Mouse (Mus musculus) liver, embryonic 14.5 days (tissue): ENCODE data around the gene Rrbp1. TPM values are rescaled to one million over a fixed set of nuclear protein-coding genes. Genes with fewer than 3 reads are reported as not detected.

ENCODE experiments used
- ATAC-seq: fragments of 200-750 bp; cut with Nextera tagmentation; 2 replicates; pipeline ENCODE4 v1.8.0; 2017; ENCODE audit warnings: moderate number of reproducible peaks, mild to moderate bottlenecking, moderate library complexity; ENCODE audit not compliant: insufficient read depth
- DNase-seq, 3 experiments: peaks; one replicate each; pipeline ENCODE4 v3.0.0-alpha.2; 2012 to 2013; ENCODE audit warnings: low read depth in 3 of 3, low spot score in 3 of 3
- H3K27ac ChIP-seq: fragments of 300-500 bp; sonication (generic); 2 replicates; pipeline ENCODE4 v1.5.1; 2014; ENCODE audit warnings: moderate library complexity, mild to moderate bottlenecking, control low read depth, inconsistent platforms
- H3K27me3 ChIP-seq: fragments of 300-500 bp; sonication (generic); 2 replicates; pipeline ENCODE4 v1.6.1; 2014; ENCODE audit warnings: mild to moderate bottlenecking, low read length, moderate library complexity; ENCODE audit not compliant: control insufficient read depth, insufficient read depth
- H3K36me3 ChIP-seq: fragments of 300-500 bp; sonication (generic); replicated peaks from 2 replicates; pipeline ENCODE4 v1.6.1; 2014; ENCODE audit warnings: low read depth; ENCODE audit not compliant: control insufficient read depth, insufficient read depth
- H3K4me1 ChIP-seq, 2 experiments: fragments of 200-500 bp in 1 of 2; fragments of 300-500 bp in 1 of 2; sonication (generic) in 1 of 2; replicated peaks; 2 replicates each; pipeline ENCODE4 v1.6.1; 2012 to 2014; ENCODE audit warnings: antibody characterized with exemption in 1 of 2, inconsistent platforms in 1 of 2, low read length in 1 of 2; ENCODE audit not compliant: control insufficient read depth in 2 of 2, insufficient read depth in 2 of 2
- H3K4me2 ChIP-seq: fragments of 300-500 bp; sonication (generic); 2 replicates; pipeline ENCODE4 v1.6.1; 2014; ENCODE audit warnings: low read depth, mild to moderate bottlenecking, control low read depth, moderate library complexity
- H3K4me3 ChIP-seq, 2 experiments: fragments of 200-500 bp in 1 of 2; fragments of 300-500 bp in 1 of 2; sonication (generic) in 1 of 2; 2 replicates each; pipeline ENCODE4 v1.5.1; 2012 to 2014; ENCODE audit warnings: low read depth in 2 of 2, low read length in 2 of 2, mild to moderate bottlenecking in 2 of 2, control low read depth in 1 of 2, inconsistent platforms in 1 of 2, moderate library complexity in 1 of 2; ENCODE audit not compliant: insufficient read depth in 1 of 2
- H3K9ac ChIP-seq: fragments of 300-500 bp; sonication (generic); replicated peaks from 2 replicates; pipeline ENCODE4 v1.6.1; 2014; ENCODE audit warnings: mild to moderate bottlenecking, control low read depth, moderate library complexity
- H3K9me3 ChIP-seq: fragments of 300-500 bp; sonication (generic); 2 replicates; pipeline ENCODE4 v1.6.1; 2016; ENCODE audit warnings: low read length, mixed read lengths; ENCODE audit not compliant: control insufficient read depth
- CTCF ChIP-seq: IDR thresholded peaks from 2 replicates; pipeline ENCODE4 v1.5.1; 2016; ENCODE audit warnings: antibody characterized with exemption, low read depth, control low read depth
- EP300 ChIP-seq: IDR thresholded peaks from 2 replicates; pipeline ENCODE4 v1.6.1; 2016; ENCODE audit warnings: antibody characterized with exemption, low read depth
- WGBS: fragments of 180-500 bp; shearing (Covaris S2); extraction: QIAGEN DNeasy Blood & Tissue Kit; methylation state at CpG from one replicate; pipeline ENCODE4 v1.1.7; 2014; ENCODE audit not compliant: insufficient replicate concordance; 5-methylcytosine and 5-hydroxymethylcytosine counted together
- polyA plus RNA-seq, 2 experiments: library from polyadenylated mRNA; depleted of rRNA in 1 of 2; stranded (reverse) in 1 of 2; unstranded in 1 of 2; fragments of >200 nt; fragmentation: Nextera tagmentation in 1 of 2; extraction: Ambion mirVana in 1 of 2; gene quantifications; 2 replicates each; pipeline versions ENCODE4 v1.2.1 to v1.2.3; 2012 to 2014

The Rrbp1 gene
- polyA plus RNA-seq, 2 experiments, result 39.6 to 83.7 TPM

- Histone ChIP-seq H3K4me2 (peak overlapping the region; percentile 88), H3K4me3 (peak overlapping the region; percentile 63 to 84), H3K9me3 (no peaks in the 10 kb centered on the region), H3K27me3 (no peaks in the 10 kb centered on the region; the same call in 1 of the 2 replicates), H3K4me1 (peaks cover 25 to 30% of the 10 kb centered on the region in 2 experiments), H3K36me3 (no peaks in the 10 kb centered on the region), H3K9ac (peak overlapping the region; percentile 68), H3K27ac (peak overlapping the region; percentile 61)
- ATAC-seq (peak; percentile 45), DNase-seq (peak in 2 of 3 experiments; percentile 44 to 62)
- WGBS, result 0% methylated on average over 32 of the region's 32 CpGs
- TF ChIP-seq EP300 (no peak), CTCF (0 out of 2 replicates have a peak, but pooled peaks have one; percentile 15)
Measured at GRCm38 (mm10) chr2:143915600-143916135, 95.4 kb downstream of the Rrbp1 start.

GRCm38 (mm10) chr2:143914760-143915599, 96.1 kb downstream of the Rrbp1 start, which contains the start of gene Dstn:
TSS of gene Dstn (plus strand) at chr2:143915320.
- DNase-seq, result peak; percentile 82 to 88 (median 85)
- WGBS, result under 1% methylated on average over 71 of the region's 71 CpGs
- peak within 1 kb of the TSS; percentile 88 for H3K4me2 ChIP-seq
- 0 out of 2 replicates have a peak, but pooled peaks have one; percentile 26 for TF ChIP-seq EP300
- TF ChIP-seq CTCF, result no peak
- H3K4me3 ChIP-seq, result peak within 1 kb of the TSS; percentile 63 to 84
- H3K27ac ChIP-seq, result peak within 1 kb of the TSS; percentile 61
- peak within 1 kb of the TSS; percentile 68 for H3K9ac ChIP-seq
- peaks cover 28 to 30% of the 10 kb centered on the region in 2 experiments for H3K4me1 ChIP-seq
- no peaks in the 10 kb centered on the region for H3K36me3 ChIP-seq
- no peaks in the 10 kb centered on the region for H3K9me3 ChIP-seq
- no peaks in the 10 kb centered on the region; the same call in 1 of the 2 replicates for H3K27me3 ChIP-seq
- peak; percentile 88 for ATAC-seq

- Histone ChIP-seq H3K27ac (peak overlapping the region; percentile 61), H3K4me2 (peak overlapping the region; percentile 88), H3K4me1 (peaks cover 25 to 30% of the 10 kb centered on the region in 2 experiments), H3K27me3 (no peaks in the 10 kb centered on the region; the same call in 1 of the 2 replicates), H3K9me3 (no peaks in the 10 kb centered on the region), H3K4me3 (peak overlapping the region; percentile 63 to 84), H3K36me3 (no peaks in the 10 kb centered on the region), H3K9ac (peak overlapping the region; percentile 58)
- ATAC-seq, result no peak
- TF ChIP-seq CTCF, result no peak
- TF ChIP-seq EP300, result no peak
- no peak for DNase-seq
- 9% methylated on average over 10 of the region's 10 CpGs for WGBS
Measured at GRCm38 (mm10) chr2:143914221-143914620, 96.8 kb downstream of the Rrbp1 start.

- Histone ChIP-seq H3K9me3 (no peaks in the 10 kb centered on the region), H3K4me1 (peaks cover 14 to 16% of the 10 kb centered on the region in 2 experiments), H3K4me3 (no peak overlapping the region), H3K4me2 (no peak overlapping the region), H3K9ac (no peak overlapping the region), H3K27ac (no peak overlapping the region), H3K36me3 (no peaks in the 10 kb centered on the region), H3K27me3 (no peaks in the 10 kb centered on the region; the same call in 1 of the 2 replicates)
- peak in 1 of 3 experiments; percentile 41 for DNase-seq
- peak; percentile 62; the same call in 1 of the 2 replicates for TF ChIP-seq EP300
- no peak for TF ChIP-seq CTCF
- no peak for ATAC-seq
- 49% methylated on average over 2 of the region's 2 CpGs for WGBS
Measured at GRCm38 (mm10) chr2:143912199-143912598, 98.9 kb downstream of the Rrbp1 start.

- H3K27ac ChIP-seq, result no peak overlapping the region
- H3K36me3 ChIP-seq, result no peaks in the 10 kb centered on the region
- no peak overlapping the region for H3K4me2 ChIP-seq
- no peak overlapping the region for H3K4me3 ChIP-seq
- peaks cover 4 to 11% of the 10 kb centered on the region in 2 experiments for H3K4me1 ChIP-seq
- no peak overlapping the region for H3K9ac ChIP-seq
- no peak for ATAC-seq
- no peak for TF ChIP-seq EP300
- TF ChIP-seq CTCF, result no peak
- DNase-seq, result no peak
- WGBS, result 58% methylated on average over 2 of the region's 2 CpGs
- no peaks in the 10 kb centered on the region; the same call in 1 of the 2 replicates for H3K27me3 ChIP-seq
- no peaks in the 10 kb centered on the region for H3K9me3 ChIP-seq
Measured at GRCm38 (mm10) chr2:143909230-143909629, 101.8 kb downstream of the Rrbp1 start.
